Mouse (Mus musculus): Measurements from ENCODE around the gene Zup1.
"Not testable (repeated sequence)": the region's sequence is repeated elsewhere in the genome, so short reads cannot be mapped to it uniquely, and the experiment has no call there.

Zup1 gene

GRCm38 (mm10) chr10:33950803-33951583, at the start of gene Zup1:
Gene Zup1, minus strand, starts transcription at chr10:33951269.
- peak; percentile 83 for DNase-seq

- no peak for DNase-seq
Measured at GRCm38 (mm10) chr10:33998397-33998796, 47.3 kb upstream of the Zup1 start.

- DNase-seq: not testable (repeated sequence)
Measured at GRCm38 (mm10) chr10:33996686-33997085, 45.6 kb upstream of the Zup1 start.

- DNase-seq: peak; percentile 27
Measured at GRCm38 (mm10) chr10:33986771-33987170, 35.7 kb upstream of the Zup1 start.

GRCm38 (mm10) chr10:33974781-33975494, 23.9 kb upstream of the Zup1 start:
- DNase-seq: no peak

GRCm38 (mm10) chr10:33952509-33952908, 1.4 kb upstream of the Zup1 start:
- DNase-seq: no peak

- DNase-seq: no peak
Measured at GRCm38 (mm10) chr10:33946336-33946735, 4.7 kb downstream of the Zup1 start.

GRCm38 (mm10) chr10:33945390-33945789, 5.7 kb downstream of the Zup1 start:
- DNase-seq: peak; percentile 5

- DNase-seq: peak; percentile 20
Measured at GRCm38 (mm10) chr10:33940702-33941101, 10.4 kb downstream of the Zup1 start.

GRCm38 (mm10) chr10:33905489-33905888, 45.6 kb downstream of the Zup1 start:
- peak; percentile 28 for DNase-seq

- DNase-seq: peak; percentile 57
Measured at GRCm38 (mm10) chr10:33904530-33905481, 46.3 kb downstream of the Zup1 start, which contains the start of gene Rsph4a. Gene Rsph4a, plus strand, starts transcription at chr10:33905111.

GRCm38 (mm10) chr10:33901520-33901919, 49.5 kb downstream of the Zup1 start:
- not testable (repeated sequence) for DNase-seq

- not testable (repeated sequence) for DNase-seq
Measured at GRCm38 (mm10) chr10:33882411-33882810, 68.7 kb downstream of the Zup1 start.

GRCm38 (mm10) chr10:33872672-33873398, 78.2 kb downstream of the Zup1 start:
- peak; percentile 79 for DNase-seq

- peak; percentile 21 for DNase-seq
Measured at GRCm38 (mm10) chr10:33870441-33870840, 80.6 kb downstream of the Zup1 start.

Data from kidney, adult 11 months (tissue).